Mouse (Mus musculus) heart, embryonic 15.5 days (tissue): ENCODE measurements at regions not wholly inside any gene's neighbourhood (a gene's known extent, or its start where the extent isn't known, plus 50 kb on each side); places are given as distances from the start of the nearest gene placed in this dataset.

Experiments
- ATAC-seq: fragments of 200-750 bp; cut with Nextera tagmentation; replicated peaks from 2 replicates; pipeline ENCODE4 v1.8.0; 2017; ENCODE audit warnings: low read depth, moderate TSS enrichment; ENCODE audit not compliant: insufficient number of reproducible peaks, insufficient read depth, low FRiP score
- H3K27ac ChIP-seq: fragments of 300-500 bp; sonication (generic); 2 replicates; pipeline ENCODE4 v1.5.1; 2015; ENCODE audit warnings: mild to moderate bottlenecking, inconsistent platforms
- H3K27me3 ChIP-seq: fragments of 300-500 bp; sonication (generic); 2 replicates; pipeline ENCODE4 v1.6.1; 2015; ENCODE audit warnings: inconsistent platforms
- H3K36me3 ChIP-seq: fragments of 300-500 bp; sonication (generic); 2 replicates; pipeline ENCODE4 v1.6.1; 2015; ENCODE audit warnings: mild to moderate bottlenecking, inconsistent platforms
- H3K4me1 ChIP-seq: fragments of 300-500 bp; sonication (generic); replicated peaks from 2 replicates; pipeline ENCODE4 v1.6.1; 2015; ENCODE audit warnings: inconsistent platforms
- H3K4me2 ChIP-seq: fragments of 300-500 bp; sonication (generic); 2 replicates; pipeline ENCODE4 v1.6.1; 2015; ENCODE audit warnings: inconsistent platforms, mild to moderate bottlenecking, moderate library complexity
- H3K4me3 ChIP-seq: fragments of 300-500 bp; sonication (generic); 2 replicates; pipeline ENCODE4 v1.5.1; 2015; ENCODE audit warnings: mild to moderate bottlenecking, inconsistent platforms
- H3K9ac ChIP-seq: fragments of 300-500 bp; sonication (generic); 2 replicates; pipeline ENCODE4 v1.6.1; 2015; ENCODE audit warnings: mild to moderate bottlenecking, inconsistent platforms
- H3K9me3 ChIP-seq: fragments of 300-500 bp; sonication (generic); replicated peaks from 2 replicates; pipeline ENCODE4 v1.6.1; 2016; ENCODE audit warnings: inconsistent platforms
- WGBS: fragments of 180-500 bp; shearing (Covaris S2); methylation state at CpG from one replicate; pipeline ENCODE4 v1.1.7; 2015; ENCODE audit warnings: mixed read lengths; 5-methylcytosine and 5-hydroxymethylcytosine counted together

DNA sequence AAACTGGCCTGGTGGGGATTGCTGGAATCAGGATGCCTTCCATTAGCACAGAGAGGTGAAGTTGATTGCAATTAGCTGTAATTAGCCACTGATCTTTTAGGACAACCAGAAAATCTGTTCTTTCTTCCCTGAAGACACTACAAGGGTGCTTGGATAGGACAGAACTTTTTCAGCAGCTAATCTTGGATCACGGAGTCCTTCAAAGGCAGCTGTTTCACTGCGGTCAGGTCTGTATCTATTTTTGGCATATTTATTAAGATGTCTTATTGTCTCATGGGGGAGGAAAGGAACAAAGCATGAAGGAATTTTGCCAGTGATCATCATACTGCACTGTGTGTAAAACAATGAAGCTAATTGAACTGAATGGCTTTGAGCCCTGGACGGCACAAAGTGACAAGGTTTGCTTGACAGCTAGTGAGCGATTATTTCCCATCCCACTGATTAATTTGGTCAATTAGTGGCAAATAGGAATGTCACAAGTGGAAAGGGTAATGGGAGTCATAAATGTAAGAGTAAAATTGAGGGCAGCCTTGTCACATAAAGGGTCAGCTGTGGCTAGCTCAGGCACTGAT lies 395.8 kb upstream of the Nr5a2 start:
- Histone ChIP-seq H3K4me3 (no peak overlapping the region), H3K9me3 (no peaks in the 10 kb centered on the region), H3K27ac (no peak overlapping the region), H3K36me3 (no peaks in the 10 kb centered on the region), H3K9ac (no peak overlapping the region), H3K4me2 (no peak overlapping the region), H3K4me1 (no peaks in the 10 kb centered on the region), H3K27me3 (no peaks in the 10 kb centered on the region)
- ATAC-seq: no peak
- WGBS: 50% methylated on average over 4 of the region's 4 CpGs

DNA sequence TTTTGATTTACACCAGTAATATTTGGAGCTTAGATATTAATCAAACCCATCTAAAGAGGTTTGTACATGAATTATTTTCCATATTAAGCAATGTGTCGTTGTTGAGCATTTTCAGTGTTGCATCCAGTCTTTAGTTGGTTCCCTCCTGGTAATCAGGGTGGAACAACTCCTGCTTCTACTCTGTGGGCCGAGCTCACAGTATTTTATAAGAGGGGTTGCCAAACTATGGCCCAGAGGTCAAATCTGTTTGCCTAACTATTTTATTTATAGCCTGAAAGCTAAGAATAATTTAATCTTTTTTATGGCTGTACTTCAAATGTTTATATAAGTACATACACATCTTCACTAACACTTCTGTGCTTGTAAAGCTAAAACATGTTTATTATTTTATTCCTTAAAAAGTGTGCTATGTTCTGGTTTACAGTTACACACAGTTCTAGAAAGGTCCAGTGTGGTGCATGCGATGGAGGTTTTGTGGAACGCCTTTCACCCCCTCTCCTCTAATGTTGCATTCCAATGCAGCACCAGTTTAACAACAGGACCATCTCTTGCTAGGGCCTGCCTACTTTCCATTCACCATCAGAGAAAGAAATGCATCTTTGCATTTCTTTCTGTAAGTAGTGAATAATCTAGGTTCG lies 392.3 kb upstream of the Nr5a2 start:
- H3K4me2 ChIP-seq: no peak overlapping the region
- H3K27me3 ChIP-seq: no peaks in the 10 kb centered on the region
- H3K9ac ChIP-seq: no peak overlapping the region
- H3K9me3 ChIP-seq: no peaks in the 10 kb centered on the region
- 80% methylated on average over 5 of the region's 5 CpGs for WGBS
- no peak overlapping the region for H3K27ac ChIP-seq
- no peak overlapping the region for H3K4me3 ChIP-seq
- no peaks in the 10 kb centered on the region for H3K36me3 ChIP-seq
- no peak for ATAC-seq
- H3K4me1 ChIP-seq: no peaks in the 10 kb centered on the region

DNA sequence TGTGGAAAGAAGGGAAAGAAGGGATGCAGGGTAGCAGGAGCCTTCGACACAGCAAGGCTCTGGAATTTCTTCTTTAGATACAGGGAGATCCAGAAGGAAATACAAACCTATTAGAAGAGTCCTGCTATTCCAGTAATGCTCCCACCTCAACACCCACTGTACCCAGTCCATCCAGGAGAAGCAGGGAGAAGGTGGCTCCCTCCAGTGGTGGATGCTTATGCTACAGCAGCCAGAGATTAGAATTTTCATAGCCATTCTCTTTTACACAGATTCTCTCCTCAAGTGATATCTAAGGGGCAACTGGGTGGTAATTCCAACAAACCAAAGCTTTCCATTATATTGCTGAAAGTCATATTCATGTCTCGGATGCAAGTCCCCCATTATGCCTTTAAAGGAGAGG lies 373.9 kb upstream of the Nr5a2 start:
- 73% methylated on average over 2 of the region's 2 CpGs for WGBS
- H3K36me3 ChIP-seq: no peaks in the 10 kb centered on the region
- H3K4me1 ChIP-seq: peaks cover 2% of the 10 kb centered on the region; the same call in 1 of the 2 replicates
- no peak for ATAC-seq
- H3K27ac ChIP-seq: no peak overlapping the region
- no peak overlapping the region for H3K4me2 ChIP-seq
- H3K27me3 ChIP-seq: no peaks in the 10 kb centered on the region
- H3K9me3 ChIP-seq: no peaks in the 10 kb centered on the region
- no peak overlapping the region for H3K9ac ChIP-seq
- H3K4me3 ChIP-seq: no peak overlapping the region

DNA sequence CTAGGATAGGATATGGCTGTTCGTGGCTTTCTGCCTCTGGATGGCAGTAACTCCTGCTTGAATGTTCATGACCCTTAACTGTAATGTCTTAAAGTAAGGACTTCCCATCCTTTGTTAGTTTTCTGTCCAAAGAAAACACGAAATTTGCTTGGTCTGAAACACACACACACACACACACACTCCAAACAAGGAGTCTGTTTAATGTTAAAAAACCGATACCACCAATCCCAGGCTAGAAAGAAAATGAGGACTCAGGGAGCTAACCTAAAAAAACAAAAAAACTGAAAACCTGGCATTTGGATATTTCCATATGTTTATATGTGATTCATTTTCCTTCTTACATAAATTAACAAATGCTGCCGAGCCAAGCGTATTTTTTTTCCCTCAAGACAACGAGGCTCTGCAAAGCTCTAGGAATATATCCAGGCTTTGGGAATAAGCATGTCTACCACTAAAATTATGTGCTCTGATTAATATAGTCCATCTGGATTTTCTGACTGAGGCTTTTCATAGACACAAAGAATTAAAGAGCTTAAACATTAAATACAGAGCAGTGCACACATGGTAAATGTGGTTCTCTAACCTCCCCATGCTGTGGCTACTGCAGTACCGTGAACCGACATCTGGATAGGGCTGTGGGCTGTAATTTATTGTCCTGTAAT lies 372.0 kb upstream of the Nr5a2 start:
- Histone ChIP-seq H3K36me3 (no peaks in the 10 kb centered on the region), H3K9ac (no peak overlapping the region), H3K27ac (peak overlapping the region; percentile 32; the same call in 1 of the 2 replicates), H3K4me1 (peaks cover 2% of the 10 kb centered on the region; the same call in 1 of the 2 replicates), H3K4me3 (no peak overlapping the region), H3K9me3 (no peaks in the 10 kb centered on the region), H3K27me3 (no peaks in the 10 kb centered on the region), H3K4me2 (0 out of 2 replicates have a peak overlapping the region, but pooled peaks have one; percentile 10)
- WGBS: 54% methylated on average over 8 of the region's 8 CpGs
- no peak for ATAC-seq

DNA sequence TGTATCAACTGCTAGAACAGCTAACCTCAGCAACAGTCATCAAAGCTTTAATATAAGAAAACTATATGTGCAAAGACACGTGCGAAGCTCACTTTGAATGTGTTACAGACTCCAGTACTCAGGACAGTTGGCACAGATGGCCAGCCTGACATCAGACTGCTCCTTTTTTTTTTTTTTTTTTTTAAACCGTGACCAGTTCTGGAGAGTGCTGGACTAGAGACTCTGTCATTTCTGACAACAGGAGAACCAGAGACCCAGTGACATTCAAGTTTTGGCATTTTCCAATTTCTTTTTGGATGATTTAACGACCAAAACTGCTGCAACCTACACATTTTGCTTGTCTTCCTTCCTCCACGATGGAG lies 371.5 kb upstream of the Nr5a2 start:
- Histone ChIP-seq H3K27ac (no peak overlapping the region), H3K36me3 (no peaks in the 10 kb centered on the region), H3K9ac (no peak overlapping the region), H3K4me2 (0 out of 2 replicates have a peak overlapping the region, but pooled peaks have one; percentile 10), H3K4me1 (peaks cover 2% of the 10 kb centered on the region; the same call in 1 of the 2 replicates), H3K9me3 (no peaks in the 10 kb centered on the region), H3K4me3 (no peak overlapping the region), H3K27me3 (no peaks in the 10 kb centered on the region)
- no peak for ATAC-seq
- 48% methylated on average over 5 of the region's 5 CpGs for WGBS

DNA sequence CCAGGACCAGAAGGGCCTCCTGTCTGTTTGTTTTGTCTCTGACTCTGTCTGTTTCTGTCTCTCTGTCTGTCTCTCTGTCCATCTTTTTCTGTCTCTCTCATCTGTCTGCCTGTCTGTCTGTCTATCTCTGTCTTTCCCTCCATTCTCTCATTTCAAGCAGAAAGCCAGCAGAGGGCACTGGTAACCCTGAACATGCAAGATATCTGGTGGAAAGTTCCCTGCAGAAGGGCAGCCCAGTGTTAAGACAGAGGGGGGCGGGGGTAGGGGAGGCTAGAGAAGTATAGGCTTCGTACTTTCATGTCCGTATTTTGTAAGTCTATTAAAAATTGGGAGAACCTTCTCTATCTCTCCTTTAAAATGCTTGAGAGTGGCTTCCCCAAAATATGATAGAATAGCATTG lies 370.4 kb upstream of the Nr5a2 start:
- H3K27ac ChIP-seq: no peak overlapping the region
- WGBS: 43% methylated on average over 3 of the region's 3 CpGs
- H3K4me1 ChIP-seq: peaks cover 2% of the 10 kb centered on the region; the same call in 1 of the 2 replicates
- H3K9ac ChIP-seq: no peak overlapping the region
- no peaks in the 10 kb centered on the region for H3K27me3 ChIP-seq
- H3K9me3 ChIP-seq: no peaks in the 10 kb centered on the region
- H3K36me3 ChIP-seq: no peaks in the 10 kb centered on the region
- H3K4me2 ChIP-seq: no peak overlapping the region
- no peak overlapping the region for H3K4me3 ChIP-seq
- no peak for ATAC-seq

DNA sequence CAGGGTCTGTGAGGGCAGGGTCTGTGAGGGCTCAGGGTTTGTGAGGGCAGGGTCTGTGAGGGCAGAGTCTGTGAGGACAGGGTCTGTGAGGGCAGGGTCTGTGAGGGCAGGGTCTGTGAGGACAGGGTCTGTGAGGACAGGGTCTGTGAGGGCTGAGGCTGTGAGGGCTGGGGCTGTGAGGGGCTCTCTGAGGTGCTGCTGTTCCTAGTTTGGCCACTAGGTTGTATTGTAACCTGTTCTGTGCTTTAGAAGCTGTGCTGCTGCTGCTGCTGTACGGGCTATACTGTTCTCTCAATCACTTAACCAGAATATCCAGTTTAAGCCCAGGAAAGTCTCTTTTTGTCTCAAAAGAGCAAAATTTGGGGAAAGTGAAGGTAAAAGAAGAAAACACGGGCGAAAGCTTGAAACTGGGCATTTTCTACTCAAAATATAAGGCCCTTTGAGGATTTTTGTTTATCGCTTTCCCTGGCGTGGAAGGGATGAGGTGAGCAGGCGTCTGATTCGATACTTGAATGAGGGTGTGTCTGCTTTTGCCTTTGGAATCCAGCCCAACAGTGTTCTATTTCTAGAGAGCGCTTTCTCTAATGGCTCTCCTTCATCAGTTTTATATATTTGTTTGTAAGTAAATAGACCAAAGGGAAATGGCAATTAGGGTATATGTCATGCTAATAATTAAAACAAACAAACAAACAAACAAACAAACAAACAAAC lies 363.8 kb upstream of the Nr5a2 start:
- H3K4me3 ChIP-seq: peak overlapping the region; percentile 16; the same call in 1 of the 2 replicates
- WGBS: 29% methylated on average over 8 of the region's 8 CpGs
- H3K36me3 ChIP-seq: no peaks in the 10 kb centered on the region
- ATAC-seq: no peak
- no peaks in the 10 kb centered on the region for H3K27me3 ChIP-seq
- H3K4me1 ChIP-seq: 0 out of 2 replicates have a peak, but pooled peaks cover 2% of the 10 kb centered on the region
- no peak overlapping the region for H3K9ac ChIP-seq
- no peak overlapping the region for H3K27ac ChIP-seq
- no peaks in the 10 kb centered on the region for H3K9me3 ChIP-seq
- H3K4me2 ChIP-seq: peak overlapping the region; percentile 52

DNA sequence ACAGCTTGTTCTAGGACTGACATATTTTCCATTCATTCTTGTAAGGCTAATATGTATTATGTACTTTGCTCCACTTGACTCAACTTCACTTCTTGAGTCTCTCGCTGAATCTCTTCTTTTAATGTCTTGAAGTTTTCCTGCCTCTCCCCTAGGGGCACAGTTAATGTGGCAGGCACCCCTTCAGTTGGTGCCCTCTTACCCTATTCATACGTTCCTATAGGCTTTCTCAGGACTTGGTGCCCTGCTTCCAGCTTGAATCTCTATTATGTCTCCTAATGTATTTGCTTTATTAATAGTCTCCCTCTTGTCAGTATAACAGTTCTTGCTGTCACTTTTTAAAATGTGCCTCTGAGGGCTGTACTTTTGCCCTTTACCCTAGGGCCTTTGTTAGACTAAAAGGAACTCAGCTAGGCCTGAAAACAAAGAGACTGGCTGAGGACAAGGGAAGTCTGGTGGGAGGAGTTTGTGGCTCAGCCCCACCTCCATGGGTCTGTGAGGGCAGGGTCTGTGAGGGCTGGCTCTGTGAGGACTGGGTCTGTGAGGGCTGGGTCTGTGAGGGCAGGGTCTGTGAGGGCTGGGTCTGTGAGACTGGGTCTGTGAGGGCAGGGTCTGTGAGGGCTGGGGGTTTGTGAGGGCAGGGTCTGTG lies 362.9 kb upstream of the Nr5a2 start:
- Histone ChIP-seq H3K4me1 (0 out of 2 replicates have a peak, but pooled peaks cover 2% of the 10 kb centered on the region), H3K27ac (no peak overlapping the region), H3K27me3 (no peaks in the 10 kb centered on the region), H3K4me3 (no peak overlapping the region), H3K4me2 (no peak overlapping the region), H3K9ac (no peak overlapping the region), H3K9me3 (no peaks in the 10 kb centered on the region), H3K36me3 (no peaks in the 10 kb centered on the region)
- 70% methylated on average over 2 of the region's 2 CpGs for WGBS
- ATAC-seq: no peak

DNA sequence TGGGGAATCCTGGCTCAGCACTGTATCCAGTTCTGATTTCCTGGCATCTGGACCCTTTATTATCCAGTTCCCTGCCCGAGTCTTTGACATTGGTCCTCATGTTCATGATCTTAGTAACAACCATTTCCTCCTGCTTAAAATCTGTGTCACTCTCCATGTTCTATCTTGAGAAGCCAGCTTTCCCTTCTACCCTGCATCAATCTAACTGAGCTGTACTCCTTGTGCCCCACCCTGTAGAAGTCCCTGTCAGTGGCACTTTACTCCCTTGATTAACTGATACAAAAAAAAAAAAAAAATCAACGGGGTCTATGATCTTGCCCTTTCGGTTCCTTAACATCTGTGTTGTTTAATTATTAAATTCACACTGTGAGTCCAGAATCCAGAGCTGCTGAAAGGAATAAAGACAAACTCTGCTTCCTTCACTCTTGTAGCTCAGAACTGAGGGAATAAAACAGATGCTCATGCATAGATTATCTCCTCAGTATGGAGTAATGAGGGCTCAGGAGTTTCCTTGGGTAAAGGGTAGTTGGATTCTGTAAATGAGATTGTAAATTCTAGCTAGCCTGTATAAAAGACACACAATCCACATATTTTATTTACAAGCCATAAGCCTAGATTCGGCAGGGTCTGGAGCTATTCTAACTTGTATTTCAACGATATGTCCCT lies 342.6 kb upstream of the Nr5a2 start:
- Histone ChIP-seq H3K9me3 (no peaks in the 10 kb centered on the region), H3K27me3 (no peaks in the 10 kb centered on the region), H3K4me2 (no peak overlapping the region), H3K4me1 (no peaks in the 10 kb centered on the region; the same call in 1 of the 2 replicates), H3K9ac (no peak overlapping the region), H3K36me3 (no peaks in the 10 kb centered on the region), H3K27ac (no peak overlapping the region), H3K4me3 (no peak overlapping the region)
- 77% methylated on average over 5 of the region's 5 CpGs for WGBS
- ATAC-seq: no peak

DNA sequence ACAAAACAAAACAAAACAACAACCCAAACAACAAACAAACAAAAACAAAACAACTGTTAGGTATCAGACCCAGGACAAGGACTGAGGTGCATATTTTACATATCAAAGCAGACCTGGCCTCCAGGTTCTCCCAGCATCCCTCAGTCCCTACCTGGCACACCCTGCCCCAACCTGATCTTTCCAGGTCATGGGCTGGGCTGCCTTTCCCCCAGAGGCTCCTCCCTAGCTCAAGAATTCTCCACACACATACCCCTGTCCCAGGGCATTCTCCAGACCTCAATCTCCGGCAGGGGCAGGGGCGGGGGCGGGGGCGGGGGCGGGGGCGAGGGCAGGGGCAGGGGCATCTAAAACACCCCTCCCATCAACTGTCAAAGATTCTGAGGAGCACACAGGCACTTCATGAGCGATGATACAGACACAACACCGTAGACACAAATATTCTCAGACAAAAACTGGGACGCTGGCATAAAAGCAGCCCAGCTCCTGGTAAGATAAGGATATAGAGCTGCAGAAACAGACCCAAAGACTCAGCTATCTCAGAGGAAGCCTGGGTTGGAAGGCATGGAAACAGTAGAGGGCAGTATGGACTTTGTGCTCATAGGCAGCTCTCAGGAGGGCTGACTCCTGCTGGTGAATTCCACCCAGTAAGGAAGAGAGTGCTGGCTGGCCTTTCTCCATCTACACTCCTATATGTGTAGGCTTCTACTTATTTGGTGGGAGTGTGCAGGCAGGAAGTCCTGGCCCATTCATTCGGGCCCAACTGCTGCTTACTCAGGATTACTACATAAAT lies 337.7 kb upstream of the Nr5a2 start:
- no peak overlapping the region for H3K27ac ChIP-seq
- 41% methylated on average over 10 of the region's 10 CpGs for WGBS
- ATAC-seq: no peak

More for the DNA sequence above, 337.7 kb upstream of the Nr5a2 start:
- H3K27me3 ChIP-seq: no peaks in the 10 kb centered on the region
- H3K36me3 ChIP-seq: no peaks in the 10 kb centered on the region
- no peaks in the 10 kb centered on the region; the same call in 1 of the 2 replicates for H3K4me1 ChIP-seq
- no peak overlapping the region for H3K4me2 ChIP-seq
- H3K9ac ChIP-seq: no peak overlapping the region
- no peak overlapping the region for H3K4me3 ChIP-seq
- no peaks in the 10 kb centered on the region for H3K9me3 ChIP-seq
